Mouse (Mus musculus) ES-CJ7 (cell line): ENCODE measurements around the gene Gpc6.
A peak's percentile ranks its signal among the peaks of the same experiment; 100 is the strongest.

ENCODE experiments used
- DNase-seq: peaks from one replicate; pipeline ENCODE4 v3.0.0; 2011; ENCODE audit warnings: low read depth, low spot score

The Gpc6 gene

DNA sequence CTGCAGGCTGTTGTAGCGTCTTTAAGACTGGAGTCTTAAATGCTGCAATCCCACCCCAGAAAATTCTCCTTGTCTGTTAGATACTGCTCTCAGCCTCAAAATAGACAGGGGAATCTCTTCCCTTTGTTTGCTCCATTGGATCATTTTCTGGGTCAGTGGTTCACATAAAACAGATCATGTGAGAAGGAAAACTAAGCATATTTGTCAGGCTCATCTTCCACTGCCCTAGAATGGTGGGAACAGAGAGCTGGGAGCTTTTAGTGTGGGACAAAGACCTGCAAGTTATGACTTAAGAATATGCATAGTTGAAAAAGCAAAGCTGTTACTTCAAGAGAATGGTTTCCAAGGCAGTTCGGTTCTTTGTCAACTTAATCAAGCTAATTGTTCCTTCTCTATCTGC, 136.4 kb downstream of the Gpc6 start:
- DNase-seq, result no peak

DNA sequence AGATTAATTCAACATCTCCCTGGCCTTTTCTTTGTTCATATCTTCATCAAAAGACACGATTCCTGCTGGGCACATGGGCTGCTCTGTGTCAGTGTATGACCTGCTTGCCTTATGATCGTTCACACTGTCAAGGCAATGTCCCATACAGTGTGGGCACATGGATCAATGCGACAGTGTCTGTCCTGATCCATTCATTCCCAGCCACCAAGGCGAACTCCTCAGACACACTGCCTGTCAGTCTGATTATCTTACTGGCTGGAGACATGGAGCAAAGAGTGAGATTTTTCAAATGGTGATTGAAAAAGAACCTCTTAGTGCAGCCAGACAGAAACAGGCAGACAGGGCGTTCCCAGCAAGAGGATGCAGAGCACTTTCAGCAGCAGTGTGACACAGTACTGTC, 143.1 kb downstream of the Gpc6 start:
- no peak for DNase-seq

DNA sequence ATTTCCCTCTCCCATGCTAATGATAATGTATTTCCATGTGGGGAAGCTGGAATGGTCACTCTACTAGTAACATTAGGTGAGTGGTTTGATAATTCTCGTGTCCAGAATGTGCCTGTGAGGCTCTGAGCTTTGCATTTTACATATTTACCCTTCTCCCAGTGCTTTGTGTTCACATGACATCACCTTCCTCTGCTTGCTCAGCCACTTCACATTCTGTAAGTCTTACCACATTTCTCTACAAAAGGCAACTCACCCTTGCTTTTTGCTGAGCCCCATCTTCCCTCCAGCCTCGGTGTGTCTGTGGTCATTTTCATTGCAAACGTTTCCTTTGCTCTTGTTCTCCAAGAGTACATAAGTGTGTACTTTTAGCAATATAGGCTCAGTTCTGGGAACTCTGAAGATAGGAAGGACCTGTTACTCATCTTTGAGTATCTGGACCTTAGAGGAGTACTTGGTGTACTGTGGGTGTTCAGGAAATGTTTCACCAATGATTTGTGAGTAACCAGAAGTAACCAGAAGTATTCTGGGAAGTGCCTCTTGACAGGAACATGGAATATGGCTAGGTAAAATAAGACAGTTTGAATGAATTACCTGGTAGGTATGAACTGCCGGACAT, 145.5 kb downstream of the Gpc6 start:
- DNase-seq, result no peak

DNA sequence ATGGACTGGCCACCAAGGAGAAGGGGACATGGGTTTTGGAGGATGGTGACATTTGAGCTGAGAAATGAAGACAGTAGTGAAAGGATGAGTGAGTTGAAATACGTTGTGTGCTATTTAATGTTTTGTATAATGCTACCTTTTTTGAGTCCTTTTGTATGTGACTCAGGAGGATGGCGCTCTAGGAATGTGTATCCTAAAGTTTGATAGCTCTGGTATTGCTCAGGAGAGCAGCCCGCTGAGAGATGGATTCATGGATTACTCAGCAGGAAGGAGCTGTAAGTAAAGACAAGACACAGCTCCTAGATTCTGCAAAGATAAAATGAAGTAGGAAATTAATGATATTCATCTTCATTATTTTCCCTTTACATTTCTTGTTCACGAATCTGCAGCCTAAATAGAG, 168.5 kb downstream of the Gpc6 start:
- no peak for DNase-seq

DNA sequence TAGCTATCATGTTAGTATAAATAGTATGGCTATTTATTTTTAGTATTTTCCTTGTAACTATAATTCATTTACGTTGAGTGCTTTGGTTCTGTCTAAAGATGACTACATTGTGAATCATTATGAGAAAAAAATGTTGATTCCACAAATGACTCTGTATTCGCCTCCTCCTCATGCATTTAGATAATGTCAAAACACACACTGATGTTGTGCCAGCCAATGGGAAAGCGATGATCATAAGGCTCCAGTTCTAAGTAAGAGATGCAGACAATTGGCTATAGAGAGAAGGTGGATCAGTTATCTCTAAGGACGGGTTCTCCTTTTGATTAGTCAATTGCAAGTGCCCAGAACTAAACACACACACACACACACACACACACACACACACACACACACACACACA, 181.8 kb downstream of the Gpc6 start:
- no peak for DNase-seq

DNA sequence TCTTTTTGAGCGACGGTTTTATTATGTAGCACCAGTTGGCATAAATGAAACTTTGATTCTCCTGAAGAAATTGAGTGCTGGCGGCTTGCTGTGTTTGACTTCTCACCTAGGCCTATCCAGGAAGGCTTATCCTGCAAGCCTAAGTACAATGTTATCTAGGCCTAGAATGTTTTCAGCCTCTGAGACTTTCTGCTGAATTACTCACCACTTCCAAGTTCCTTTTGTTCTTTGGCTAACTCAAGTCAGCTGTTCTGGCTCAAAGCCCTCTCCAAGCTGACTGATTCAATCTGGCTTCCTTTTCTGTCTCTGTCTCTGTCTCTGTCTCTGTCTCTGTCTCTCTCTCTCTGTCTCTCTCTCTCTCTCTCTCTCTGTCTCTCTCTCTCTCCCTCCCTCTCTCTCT, 188.0 kb downstream of the Gpc6 start:
- DNase-seq, result no peak

DNA sequence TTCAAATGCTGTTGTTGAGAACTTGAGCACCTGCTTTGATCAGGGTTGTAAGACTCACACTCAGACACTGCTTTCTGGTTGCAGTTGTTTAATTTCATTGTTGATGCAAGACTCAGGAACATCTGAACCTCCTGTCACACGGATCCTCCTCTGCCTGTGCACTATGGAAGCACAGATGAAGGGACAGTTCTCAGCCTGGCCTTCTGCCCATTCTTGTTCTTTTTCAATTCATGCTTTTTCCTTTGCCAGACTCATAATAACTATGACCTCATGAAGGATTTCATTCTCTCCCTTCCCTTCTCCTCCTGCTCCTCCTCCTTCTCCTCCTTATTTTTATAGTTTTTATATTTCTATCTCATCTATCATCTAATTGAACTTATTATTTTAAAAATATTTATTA, 196.9 kb downstream of the Gpc6 start:
- no peak for DNase-seq

DNA sequence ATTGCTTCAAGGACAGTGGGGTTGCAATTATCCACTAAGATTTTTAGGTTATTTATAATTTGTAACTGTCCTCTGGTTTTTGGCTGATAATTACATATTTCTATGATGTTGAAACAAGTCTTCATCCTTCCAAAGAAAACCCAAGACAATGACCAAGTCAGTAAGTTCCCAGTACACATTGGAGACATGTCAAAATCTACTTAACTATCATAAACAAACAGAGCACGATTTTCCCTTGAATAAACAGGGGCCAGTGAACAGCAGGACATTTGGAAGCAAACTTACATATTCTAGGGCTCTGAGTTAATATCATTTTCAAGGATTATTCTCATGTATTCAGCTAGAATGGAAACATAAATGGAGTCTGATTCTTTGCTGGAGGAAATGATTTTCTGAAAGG, 205.2 kb downstream of the Gpc6 start:
- DNase-seq, result no peak

DNA sequence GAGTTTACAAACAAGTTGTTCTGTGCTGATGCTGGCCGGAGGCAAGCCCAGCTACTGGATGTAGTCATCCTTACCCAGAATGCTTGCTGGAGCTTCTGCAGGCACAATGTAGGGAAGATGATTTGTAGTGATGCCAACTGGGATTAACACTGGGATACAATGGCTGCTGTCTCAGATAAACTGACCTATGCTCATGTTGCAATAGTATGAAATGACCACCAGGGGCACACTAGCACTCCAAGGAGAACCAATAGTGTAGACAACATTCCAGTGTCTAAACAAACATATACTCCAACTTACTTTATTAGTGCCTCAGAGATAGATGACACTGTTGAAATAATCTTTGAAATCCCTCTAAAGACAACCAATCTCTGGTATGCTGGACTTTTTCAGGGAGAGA, 206.2 kb downstream of the Gpc6 start:
- DNase-seq, result peak; percentile 19

DNA sequence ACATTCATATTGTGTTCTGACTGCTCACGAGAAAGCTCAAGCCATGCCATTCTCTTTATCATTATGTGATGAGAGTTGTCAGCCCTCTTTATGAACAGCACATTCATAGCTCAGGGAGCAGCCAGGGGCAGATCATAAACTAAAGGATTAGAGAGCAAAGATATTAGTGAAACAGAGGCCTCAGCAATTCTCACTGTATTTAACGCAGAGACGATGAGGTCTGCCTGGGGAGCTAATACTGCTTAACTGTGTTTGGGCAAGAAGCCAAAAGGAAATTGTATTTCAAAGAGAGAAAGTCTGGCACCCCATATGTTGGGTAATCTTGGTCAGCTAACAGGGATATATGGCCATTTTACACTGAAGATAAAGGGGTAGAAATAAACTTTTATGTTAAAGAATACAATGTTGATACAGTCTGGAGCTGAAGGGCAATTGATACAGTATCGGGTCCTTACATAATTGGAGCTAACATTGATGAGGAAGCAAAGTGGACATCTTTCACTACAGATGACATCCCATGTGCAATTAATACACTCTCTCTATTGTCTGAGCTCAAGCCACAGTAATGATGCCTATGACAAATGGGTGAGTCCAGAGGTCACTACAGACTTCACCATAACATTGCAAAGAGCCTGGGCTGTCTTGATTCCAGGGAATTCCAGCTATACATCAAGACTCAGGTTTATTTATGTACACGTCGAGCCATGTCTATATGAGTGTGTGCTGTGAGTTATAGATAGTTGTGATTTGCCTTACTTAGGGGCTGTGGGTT, 216.1 kb downstream of the Gpc6 start:
- DNase-seq, result no peak

DNA sequence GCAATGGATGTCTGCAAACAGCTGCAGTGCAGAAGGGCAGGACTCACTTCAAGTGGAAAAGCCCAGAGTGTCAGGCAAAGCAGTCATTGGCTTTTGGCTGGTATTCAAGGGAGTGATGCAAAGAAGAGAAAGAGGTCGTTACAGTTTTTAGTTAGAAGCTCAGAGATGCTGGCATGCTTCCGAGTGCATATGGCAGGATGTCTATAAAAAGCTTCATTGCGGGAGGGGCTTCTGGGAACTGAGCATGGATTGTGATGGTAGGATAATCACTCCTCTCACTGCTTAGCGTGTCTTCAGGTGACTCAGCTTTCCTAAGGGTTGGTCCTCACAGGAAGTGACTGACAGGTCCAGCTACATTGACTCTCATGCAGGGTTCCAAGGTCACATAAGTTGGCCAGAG, 221.0 kb downstream of the Gpc6 start:
- DNase-seq, result no peak

DNA sequence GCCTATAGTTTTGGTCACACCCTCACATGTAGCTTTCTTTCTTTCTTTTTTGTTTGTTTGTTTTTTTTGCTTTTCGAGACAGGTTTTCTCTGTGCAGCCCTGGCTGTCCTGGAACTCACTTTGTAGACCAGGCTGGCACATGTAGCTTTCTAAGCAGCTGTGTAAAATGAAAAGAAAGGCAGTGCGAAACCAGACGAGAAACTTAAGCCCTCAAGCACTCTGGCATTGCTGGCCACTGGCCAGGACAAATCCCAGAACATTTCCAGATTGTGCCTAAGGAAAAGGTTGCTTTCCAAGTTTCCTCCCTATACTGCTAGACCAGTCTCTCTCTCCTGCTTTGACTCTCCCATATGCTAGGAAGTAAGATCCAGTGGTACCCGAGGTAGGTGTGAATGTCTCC, 221.6 kb downstream of the Gpc6 start:
- DNase-seq, result no peak

DNA sequence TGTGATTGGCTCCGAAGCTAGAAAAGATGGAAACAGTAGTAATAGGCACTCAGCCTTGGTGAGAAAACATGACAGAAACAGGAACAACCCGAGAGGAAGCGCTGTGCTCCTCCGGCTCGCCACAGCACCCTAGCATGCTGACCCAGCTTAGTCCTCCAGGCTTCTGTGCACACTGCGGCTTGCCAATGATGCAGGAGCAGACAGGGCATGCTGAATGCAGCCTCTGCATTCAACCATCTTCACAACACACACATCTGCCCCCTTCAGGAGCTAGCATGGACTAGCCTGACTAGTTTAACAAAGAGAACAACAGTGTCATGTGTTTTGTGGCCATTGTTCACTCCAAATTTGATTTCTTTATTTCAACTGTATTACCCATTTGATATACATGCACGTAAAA, 226.5 kb downstream of the Gpc6 start:
- DNase-seq, result no peak

DNA sequence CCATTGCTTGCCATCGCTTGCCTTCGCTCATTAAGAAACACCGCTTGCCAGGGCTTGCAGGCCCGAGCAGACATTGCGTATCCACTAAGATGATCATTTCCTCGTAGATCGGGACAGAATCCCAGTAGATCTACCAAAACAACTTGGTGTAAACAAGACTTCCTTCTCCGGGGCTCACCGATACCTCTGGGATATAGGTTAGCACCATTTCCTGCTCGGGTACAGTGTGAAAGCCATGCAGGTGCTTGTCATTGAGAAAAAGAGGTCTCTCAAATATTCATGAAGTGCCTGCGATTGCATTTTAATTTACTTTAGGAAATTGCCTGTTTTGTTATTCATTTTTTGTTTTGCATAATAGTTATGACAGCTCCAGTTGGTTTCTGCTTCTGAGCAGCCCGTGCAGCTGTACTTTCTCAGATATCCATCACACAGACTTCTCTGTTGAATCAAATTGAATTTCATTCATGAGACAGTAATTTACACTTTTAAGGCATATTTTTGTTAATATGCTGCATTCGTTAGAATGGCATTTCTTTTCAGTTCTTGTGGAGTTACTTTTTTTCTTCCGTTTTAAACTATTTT, 230.9 kb downstream of the Gpc6 start:
- DNase-seq, result no peak

DNA sequence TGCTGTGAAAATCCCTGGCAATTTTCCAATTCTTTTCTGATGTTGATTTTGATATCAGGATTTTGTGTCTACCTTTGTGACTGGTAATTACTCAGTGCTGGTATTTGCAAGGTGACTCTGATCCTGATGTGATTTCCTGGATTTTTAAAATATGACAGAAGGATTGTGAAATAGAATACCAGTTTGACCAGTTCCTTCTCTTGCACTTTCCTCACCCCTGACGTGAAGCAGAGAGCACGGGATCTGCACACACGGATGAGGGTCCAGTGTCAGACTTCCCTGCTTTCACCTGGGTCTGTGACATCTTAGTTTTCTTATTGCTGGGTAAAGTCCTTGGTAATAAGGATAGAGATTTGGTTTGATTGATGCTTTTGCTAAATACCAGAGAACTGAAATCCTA, 232.3 kb downstream of the Gpc6 start:
- DNase-seq, result no peak

DNA sequence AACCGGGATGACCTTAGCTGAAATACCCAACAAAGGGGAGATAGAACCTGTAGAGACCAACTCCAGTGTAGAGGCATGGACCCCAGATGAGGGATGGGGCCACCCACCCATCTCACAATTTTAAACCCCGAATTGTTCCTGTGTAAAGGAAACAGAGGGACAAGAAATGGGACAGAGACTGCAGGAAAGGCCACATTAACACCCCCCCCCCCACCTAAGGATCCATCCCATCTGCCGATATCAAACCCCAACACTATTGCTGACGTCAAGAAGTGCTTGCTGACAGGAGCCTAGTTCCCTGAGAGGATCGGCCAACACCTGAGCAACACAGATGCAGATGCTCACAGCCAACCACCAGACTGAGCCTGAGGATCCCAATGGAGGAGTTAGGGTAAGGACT, 241.2 kb downstream of the Gpc6 start:
- no peak for DNase-seq

DNA sequence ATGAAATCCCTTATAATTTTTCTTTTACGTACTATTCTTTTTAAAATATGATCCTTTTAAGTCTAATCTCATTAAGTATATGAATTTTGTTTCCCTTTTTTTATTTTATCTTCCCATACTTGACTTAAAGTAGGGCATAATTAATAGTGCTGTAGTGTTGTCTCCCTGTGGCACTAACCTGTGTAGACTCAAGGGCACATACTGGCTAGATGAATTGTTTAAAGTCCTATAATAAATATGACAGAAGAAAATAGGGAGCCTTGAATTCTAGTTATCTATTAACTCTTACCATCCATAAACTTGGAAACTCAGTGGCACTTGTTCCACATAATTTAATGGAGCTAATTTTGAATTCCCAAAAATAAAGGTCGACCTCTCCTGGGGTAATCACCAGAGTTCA, 268.2 kb downstream of the Gpc6 start:
- DNase-seq, result no peak

DNA sequence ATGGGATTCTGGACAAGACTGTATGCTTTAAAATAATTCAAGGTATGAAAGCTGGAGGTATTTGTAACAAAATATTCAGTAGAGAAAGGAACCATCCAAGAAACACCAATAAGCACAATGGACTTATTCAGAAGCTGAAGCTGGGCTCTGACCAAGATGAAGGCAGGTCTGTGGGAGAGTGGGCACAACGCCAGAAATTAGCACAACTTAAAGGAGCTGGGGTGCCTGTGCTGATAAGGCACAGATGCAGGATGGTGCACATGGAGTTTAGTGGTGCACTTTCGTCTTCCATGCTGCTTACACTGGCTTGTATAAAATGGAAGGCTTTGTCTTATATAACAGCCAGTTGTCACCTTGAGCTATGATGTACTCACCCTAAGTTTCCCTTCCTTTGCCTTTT, 276.9 kb downstream of the Gpc6 start:
- DNase-seq, result no peak

DNA sequence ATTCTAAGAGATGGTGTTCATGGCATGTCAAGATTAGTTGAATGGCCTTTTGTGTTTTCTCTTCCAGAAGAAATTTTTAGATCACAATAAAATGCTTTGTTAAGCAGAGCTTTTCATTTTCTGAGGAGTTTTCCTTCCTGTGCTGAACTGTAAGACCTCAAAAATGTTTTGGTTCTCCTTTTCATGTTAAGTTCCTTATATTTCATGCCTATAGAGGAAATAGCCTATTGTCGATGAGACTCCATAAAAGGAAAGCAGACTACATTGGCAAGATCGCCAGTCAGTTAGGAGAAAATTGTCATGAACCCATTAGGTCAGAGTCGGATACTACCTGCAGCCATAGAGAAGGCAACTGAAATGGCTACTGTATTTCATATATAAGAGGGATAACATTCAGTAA, 278.8 kb downstream of the Gpc6 start:
- DNase-seq, result no peak

DNA sequence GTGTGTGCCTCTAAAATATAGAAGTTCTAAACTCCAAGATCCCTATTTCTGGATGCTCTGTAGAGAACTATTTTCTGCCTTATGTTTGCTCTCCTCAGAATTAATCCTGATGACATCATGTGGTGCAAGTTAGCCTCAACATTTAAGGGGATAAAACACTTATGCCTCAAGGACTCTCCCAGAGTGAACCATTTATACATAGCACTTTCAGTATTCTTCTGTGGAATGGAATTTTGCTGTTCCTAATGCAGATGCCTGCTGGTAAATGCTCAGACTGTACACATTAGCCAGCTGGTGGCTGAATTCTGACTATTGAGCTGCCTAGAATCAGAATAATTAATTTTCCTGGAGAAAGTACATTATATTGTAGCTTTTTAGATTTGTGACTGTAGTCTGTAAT, 289.3 kb downstream of the Gpc6 start:
- no peak for DNase-seq

DNA sequence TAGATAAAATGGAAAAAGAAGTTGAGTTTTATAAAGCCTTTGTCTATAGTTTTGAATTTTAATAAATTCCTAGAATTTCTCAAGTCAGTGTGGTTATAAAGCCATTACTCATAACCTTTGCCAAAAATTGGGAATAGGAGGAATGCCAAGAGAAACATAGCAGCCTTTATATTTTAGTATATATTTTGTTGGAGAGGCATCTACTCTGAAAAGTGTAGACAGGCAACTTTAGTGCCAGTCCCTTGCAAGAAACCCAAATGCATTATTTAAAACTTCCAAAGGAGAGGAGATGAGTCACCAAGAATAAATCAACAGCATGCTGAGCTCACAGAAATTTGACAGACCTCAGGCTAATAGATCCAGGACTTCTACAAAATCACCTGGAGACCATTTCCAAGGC, 301.8 kb downstream of the Gpc6 start:
- no peak for DNase-seq

DNA sequence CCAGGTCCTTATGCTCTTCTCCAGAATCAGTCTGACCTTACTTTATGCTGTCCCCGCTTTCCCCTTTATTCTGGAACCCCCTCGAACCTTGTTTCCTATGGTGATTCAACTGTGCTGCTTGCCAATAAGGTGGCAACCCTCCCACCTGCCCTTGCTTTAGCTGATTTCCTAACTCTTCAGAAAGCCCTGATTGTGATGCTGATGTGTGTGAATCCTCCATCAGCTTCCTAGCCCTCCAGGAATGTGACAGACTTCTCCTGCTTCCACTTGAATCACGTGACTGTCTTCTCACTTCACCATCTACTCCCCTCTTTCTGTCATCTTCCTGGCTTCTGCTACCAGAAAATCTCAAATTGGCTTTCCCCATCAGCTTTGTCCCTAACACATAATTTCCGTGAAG, 305.4 kb downstream of the Gpc6 start:
- peak; percentile 61 for DNase-seq

DNA sequence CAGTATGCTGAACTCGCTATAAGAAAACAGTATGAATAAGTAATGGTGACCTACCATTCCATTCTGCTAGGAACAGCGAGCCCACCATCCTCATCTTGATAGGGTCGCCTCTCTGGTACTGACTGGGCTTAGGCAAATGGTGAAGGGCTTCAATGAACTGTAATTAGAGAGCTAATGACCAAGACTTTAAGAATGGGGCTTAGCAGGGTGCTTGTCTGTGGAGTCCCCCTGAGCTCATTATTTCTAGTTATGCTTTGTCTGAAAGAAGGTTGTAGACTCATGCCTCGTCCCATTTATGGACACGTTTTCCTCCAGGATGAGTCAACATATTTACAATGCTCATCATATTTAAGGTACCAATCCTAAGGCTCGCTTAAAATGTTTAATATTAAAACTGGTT, 313.1 kb downstream of the Gpc6 start:
- no peak for DNase-seq
